Mouse (Mus musculus) lung, adult 2 months (tissue): ENCODE data around the gene Trp53rka. TPM values are rescaled to one million over a fixed set of nuclear protein-coding genes. Genes with fewer than 3 reads are reported as not detected.

ENCODE experiments used
- DNase-seq: peaks from one replicate; pipeline ENCODE4 v3.0.0; 2022
- H3K4me1 ChIP-seq: fragments of 200-500 bp; 2 replicates; pipeline ENCODE4 v1.6.1; 2011; ENCODE audit warnings: low read length; ENCODE audit not compliant: control insufficient read depth, insufficient read depth
- H3K4me3 ChIP-seq: fragments of 200-500 bp; replicated peaks from 2 replicates; pipeline ENCODE3; 2011; ENCODE audit warnings: low read depth, mild to moderate bottlenecking, control low read depth, low read length; ENCODE audit errors: extremely low read depth
- CTCF ChIP-seq: fragments of 200-500 bp; IDR thresholded peaks from 2 replicates; pipeline ENCODE4 v1.5.1; 2011; ENCODE audit warnings: mild to moderate bottlenecking, low read length, control low read depth; ENCODE audit not compliant: insufficient read depth
- POLR2A ChIP-seq: fragments of 200-500 bp; IDR thresholded peaks from 2 replicates; pipeline ENCODE4 v1.6.1; 2011; ENCODE audit warnings: low read depth, mild to moderate bottlenecking, control low read depth, low read length, borderline replicate concordance; ENCODE audit errors: extremely low read depth
- WGBS: fragments of 180-500 bp; shearing (Covaris S2); methylation state at CpG from one replicate; pipeline ENCODE4 v1.1.7; 2018; 5-methylcytosine and 5-hydroxymethylcytosine counted together
- polyA plus RNA-seq: library from polyadenylated mRNA; depleted of rRNA; stranded (reverse); fragments of >200 nt; gene quantifications from 2 replicates; pipeline ENCODE4 v1.2.3, GENCODE M21; 2012

Trp53rka gene
- polyA plus RNA-seq, 1 experiment: 21.5 TPM

DNA sequence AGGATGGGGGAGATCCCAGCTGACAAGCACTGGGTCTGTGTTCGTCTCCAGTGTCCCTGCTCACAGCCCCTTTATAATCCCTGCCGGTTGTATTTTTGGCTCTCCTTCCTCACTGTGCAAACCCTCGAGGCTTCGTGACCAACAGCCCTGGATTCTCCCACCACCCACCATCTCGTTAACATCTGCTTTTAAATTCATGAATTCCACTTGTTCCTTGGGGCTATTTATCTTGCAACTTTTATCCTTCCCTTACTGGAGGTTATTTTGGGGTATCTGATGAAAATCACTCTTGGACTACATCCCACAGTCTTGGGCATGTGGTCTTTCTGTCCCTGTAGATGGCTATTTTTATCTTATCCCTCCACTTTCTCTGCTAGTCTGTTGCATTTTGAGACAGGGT lies 17.3 kb upstream of the Trp53rka start:
- peaks cover 2% of the 10 kb centered on the region; the same call in 1 of the 2 replicates for H3K4me1 ChIP-seq
- no peak for DNase-seq
- 49% methylated on average over 5 of the region's 5 CpGs for WGBS
- no peak for TF ChIP-seq POLR2A
- TF ChIP-seq CTCF: no peak
- no peak overlapping the region for H3K4me3 ChIP-seq

- H3K4me3 ChIP-seq: no peak overlapping the region
- whole genome bisulfite sequencing: 55% methylated on average over 9 of the region's 9 CpGs
- peaks cover 2% of the 10 kb centered on the region; the same call in 1 of the 2 replicates for H3K4me1 ChIP-seq
- no peak for DNase-seq
- TF ChIP-seq POLR2A (no peak), CTCF (no peak)
These were observed 16.6 kb upstream of the Trp53rka start for GRCm38 (mm10) chr2:165509686-165510085.

GRCm38 (mm10) chr2:165503259-165504203 lies 10.4 kb upstream of the Trp53rka start, which contains the start of gene Slc2a10:
Gene Slc2a10 (plus strand): TSS chr2:165503787.
- WGBS: 4% methylated on average over 31 of the region's 32 CpGs
- peak; percentile 57 for DNase-seq
- TF ChIP-seq POLR2A (peak; percentile 27; the same call in 1 of the 2 replicates), CTCF (no peak)
- Histone ChIP-seq H3K4me3 (peak within 1 kb of the TSS; percentile 76), H3K4me1 (peaks cover 8% of the 10 kb centered on the region)

GRCm38 (mm10) chr2:165498816-165499215 lies 5.7 kb upstream of the Trp53rka start:
- DNase-seq: no peak
- WGBS: 38% methylated on average over 6 of the region's 6 CpGs
- Histone ChIP-seq H3K4me3 (no peak overlapping the region), H3K4me1 (peaks cover 5% of the 10 kb centered on the region)
- TF ChIP-seq POLR2A (no peak), CTCF (no peak)

GRCm38 (mm10) chr2:165497706-165498275 lies 4.7 kb upstream of the Trp53rka start:
- TF ChIP-seq POLR2A: no peak
- no peak for TF ChIP-seq CTCF
- H3K4me1 ChIP-seq: peaks cover 3% of the 10 kb centered on the region
- no peak overlapping the region for H3K4me3 ChIP-seq
- DNase-seq: no peak
- 56% methylated on average over 2 of the region's 2 CpGs for WGBS

GRCm38 (mm10) chr2:165496251-165496650 lies 3.1 kb upstream of the Trp53rka start:
- H3K4me1 ChIP-seq: peaks cover 3% of the 10 kb centered on the region
- TF ChIP-seq POLR2A: no peak
- TF ChIP-seq CTCF: peak; percentile 56
- DNase-seq: peak; percentile 68
- H3K4me3 ChIP-seq: no peak overlapping the region

DNA sequence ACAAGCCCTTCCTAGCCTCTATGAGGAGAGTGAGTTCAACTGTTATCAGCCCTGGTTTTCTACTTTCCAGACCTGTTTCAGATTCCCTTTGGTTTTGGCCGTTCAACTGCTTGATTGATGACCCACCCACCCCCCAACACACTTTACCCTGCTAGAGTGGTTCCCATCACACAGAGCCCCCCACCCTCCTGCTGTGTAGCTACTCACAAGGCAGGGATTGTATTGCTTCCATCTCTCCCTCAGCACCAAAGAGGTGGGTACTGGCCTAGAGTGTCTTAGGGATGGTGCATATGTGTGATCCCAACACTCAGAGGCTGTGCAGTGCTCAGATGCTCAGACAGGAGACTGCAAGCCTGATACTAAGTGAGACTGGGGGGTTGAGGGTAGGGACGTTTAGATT lies 1.4 kb upstream of the Trp53rka start:
- no peak for DNase-seq
- WGBS: 42% methylated on average over 2 of the region's 2 CpGs
- no peak overlapping the region for H3K4me3 ChIP-seq
- peaks cover 3% of the 10 kb centered on the region for H3K4me1 ChIP-seq
- no peak for TF ChIP-seq POLR2A
- no peak for TF ChIP-seq CTCF

DNA sequence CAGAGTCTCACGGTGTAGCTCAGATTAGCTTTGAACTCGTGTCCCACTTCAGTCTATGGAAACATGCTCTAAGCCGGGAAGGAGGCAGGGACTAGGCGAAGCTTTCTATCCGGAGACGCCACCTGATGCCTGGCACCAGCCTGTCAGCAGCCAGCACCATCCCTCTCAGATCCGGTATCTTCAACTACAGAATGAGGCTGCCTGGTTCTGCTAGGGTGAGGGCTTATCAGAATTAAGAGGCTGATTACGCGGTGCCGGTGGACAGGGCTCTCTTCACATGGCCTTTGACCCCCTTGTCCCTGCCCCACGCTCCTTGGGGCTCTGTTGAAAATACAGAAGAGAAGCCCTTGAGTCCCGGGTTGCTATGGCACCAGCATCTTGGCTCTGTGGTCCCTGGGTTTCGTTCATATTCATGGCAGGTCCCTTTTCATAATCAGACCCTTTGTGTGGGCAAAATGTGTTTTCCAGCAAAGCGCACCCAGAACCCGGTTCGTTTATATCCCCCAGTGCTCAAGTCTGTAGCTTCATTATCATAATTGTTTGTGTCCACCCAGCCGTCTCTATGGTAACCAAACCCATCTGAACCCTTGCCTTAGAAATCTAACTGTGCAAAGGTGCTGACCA lies 575 bp upstream of the Trp53rka start:
- Histone ChIP-seq H3K4me1 (peaks cover 3% of the 10 kb centered on the region), H3K4me3 (peak overlapping the region; percentile 80)
- WGBS: 24% methylated on average over 17 of the region's 17 CpGs
- no peak for TF ChIP-seq CTCF
- no peak for TF ChIP-seq POLR2A
- DNase-seq: no peak

DNA sequence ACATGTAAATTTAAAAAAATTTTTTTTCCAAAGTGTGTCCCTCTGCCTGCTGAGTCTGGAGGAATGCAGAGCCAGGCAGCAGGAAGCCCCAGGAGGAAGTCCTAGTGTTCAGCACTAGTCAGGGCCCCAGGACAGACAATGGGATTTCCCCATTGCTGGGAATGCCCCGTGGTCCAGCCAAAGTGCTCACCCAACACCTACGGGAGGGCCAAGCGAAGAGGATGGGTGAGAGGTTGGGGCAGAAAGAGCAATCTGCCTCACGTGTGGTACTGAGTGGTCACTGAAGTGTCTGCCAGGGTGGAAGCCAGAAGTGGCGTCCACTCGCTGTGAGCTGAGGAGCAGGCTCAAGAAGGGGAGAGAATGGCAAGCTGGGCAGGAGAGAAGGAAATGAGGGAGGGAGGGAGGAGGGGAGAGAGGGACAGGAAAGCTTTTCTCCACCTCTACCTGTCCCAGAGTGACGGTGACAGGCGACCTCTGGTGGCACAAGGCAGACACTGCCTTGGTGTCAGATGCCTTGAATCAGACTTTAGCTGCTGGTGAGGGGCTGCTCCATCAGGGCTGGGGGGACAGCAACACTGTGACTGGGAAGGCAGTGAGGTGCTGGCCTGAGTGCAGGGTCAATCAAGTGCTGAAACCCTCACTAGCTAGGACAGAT lies 6.1 kb downstream of the Trp53rka start:
- TF ChIP-seq CTCF (peak; percentile 94), POLR2A (no peak)
- 8% methylated on average over 8 of the region's 8 CpGs for WGBS
- DNase-seq: peak; percentile 41
- Histone ChIP-seq H3K4me3 (no peak overlapping the region), H3K4me1 (peaks cover 2% of the 10 kb centered on the region; the same call in 1 of the 2 replicates)
